Mouse (Mus musculus): Measurements from ENCODE around the gene Kpna7. TPM values are rescaled to one million over a fixed set of nuclear protein-coding genes. Genes with fewer than 3 reads are reported as not detected.

The Kpna7 gene
- polyA plus RNA-seq, 1 experiment from 2014 or later: not detected

DNA sequence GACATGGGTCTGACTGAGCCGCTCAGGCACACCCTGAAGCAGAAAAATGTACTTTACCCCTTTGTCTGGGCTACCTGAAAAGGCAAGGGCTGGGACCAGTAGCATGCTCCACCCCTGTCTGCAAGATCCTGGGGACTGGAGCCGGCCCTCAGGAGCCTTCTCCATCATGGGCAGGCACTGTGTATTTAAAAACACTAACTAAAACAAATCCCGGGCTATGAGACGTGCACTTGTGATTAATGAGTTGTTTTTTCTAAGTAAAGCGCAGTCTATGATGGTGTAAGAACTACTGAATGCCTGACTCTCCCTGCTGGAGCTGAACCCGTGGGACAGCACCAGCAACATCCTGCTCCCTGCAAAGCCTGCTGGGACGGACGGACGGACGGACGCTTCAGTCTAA lies 135.4 kb downstream of the Kpna7 start:
- Histone ChIP-seq H3K27ac (no peak overlapping the region), H3K36me3 (ENCODE audit: inconsistent target) (no peaks in the 10 kb centered on the region), H3K4me3 (ENCODE audit: inconsistent target) (no peak overlapping the region), H3K79me2 (ENCODE audit: inconsistent target) (peaks cover 89% of the 10 kb centered on the region; the same call in 1 of the 2 replicates)
- WGBS (ENCODE audit: missing documents): 89% methylated on average over 11 of the region's 11 CpGs

DNA sequence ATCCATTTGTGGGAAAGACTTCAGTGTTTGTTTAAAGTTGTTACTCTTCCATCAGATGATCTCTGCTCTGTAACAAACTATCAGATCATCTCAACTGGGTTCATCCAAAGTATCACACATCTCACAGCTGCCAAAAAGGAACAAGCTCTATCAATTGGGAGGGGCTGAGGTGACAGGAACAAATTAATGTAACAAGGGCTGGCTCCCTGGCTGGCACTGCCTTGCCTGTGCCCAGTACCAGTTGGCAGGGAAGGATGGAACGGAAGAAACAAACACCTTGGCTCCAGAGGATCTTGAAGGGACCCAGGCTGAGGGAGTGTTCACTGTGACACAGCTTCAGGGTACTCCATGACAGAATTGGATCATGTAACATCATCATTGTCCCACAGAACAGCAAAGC lies 135.8 kb downstream of the Kpna7 start:
- WGBS (ENCODE audit: missing documents): 100% methylated on average over 1 of the region's 1 CpGs

DNA sequence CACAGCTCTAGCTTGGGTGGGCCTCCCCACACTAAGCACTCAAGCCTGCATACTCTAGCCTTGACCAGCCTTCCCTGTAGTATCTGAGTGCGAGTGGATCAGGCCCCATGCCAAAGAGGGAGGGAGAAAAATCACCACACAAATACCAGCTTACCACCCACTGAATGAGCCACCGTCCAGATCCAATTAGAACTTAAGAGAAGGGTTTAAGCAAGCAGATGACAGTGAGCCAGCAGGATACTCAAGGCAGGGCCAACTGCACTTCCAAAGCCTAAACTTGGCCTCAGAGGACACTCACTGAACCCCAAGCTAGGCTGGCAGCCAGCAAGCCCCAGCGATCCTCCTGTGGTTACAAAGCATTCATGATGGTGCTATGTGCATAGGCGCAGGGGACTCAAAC lies 137.8 kb downstream of the Kpna7 start:
- WGBS (ENCODE audit: missing documents): 82% methylated on average over 3 of the region's 4 CpGs

More for the DNA sequence above, 135.8 kb downstream of the Kpna7 start:
- Histone ChIP-seq H3K4me3 (ENCODE audit: inconsistent target) (no peak overlapping the region), H3K79me2 (ENCODE audit: inconsistent target) (peaks cover 86% of the 10 kb centered on the region; the same call in 1 of the 2 replicates), H3K36me3 (ENCODE audit: inconsistent target) (no peaks in the 10 kb centered on the region), H3K27ac (no peak overlapping the region)

DNA sequence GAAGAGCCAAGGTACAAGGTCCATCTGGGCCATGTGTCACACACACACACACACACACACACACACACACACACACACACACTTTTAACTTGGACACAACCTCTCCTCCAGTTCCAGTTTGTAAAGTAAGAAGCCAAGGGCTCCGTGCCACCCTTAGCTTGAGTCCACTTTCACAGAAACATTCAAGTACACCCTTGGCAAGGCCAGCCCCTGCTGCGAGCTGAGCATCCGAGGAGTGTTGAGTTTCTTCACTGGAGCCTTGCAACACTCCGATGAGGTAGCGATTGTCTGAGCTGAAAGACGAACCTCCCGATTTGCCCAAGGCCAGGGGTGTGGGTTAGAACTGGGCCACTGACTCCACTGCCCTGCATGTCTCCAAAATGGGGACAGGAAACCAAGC lies 138.9 kb downstream of the Kpna7 start:
- Histone ChIP-seq H3K36me3 (ENCODE audit: inconsistent target) (no peaks in the 10 kb centered on the region), H3K79me2 (ENCODE audit: inconsistent target) (peaks cover 85% of the 10 kb centered on the region; the same call in 1 of the 2 replicates), H3K27ac (no peak overlapping the region), H3K4me3 (ENCODE audit: inconsistent target) (no peak overlapping the region)
- WGBS (ENCODE audit: missing documents): 93% methylated on average over 7 of the region's 7 CpGs

More for the DNA sequence above, 137.8 kb downstream of the Kpna7 start:
- H3K27ac ChIP-seq: no peak overlapping the region
- H3K79me2 ChIP-seq (ENCODE audit: inconsistent target): peaks cover 85% of the 10 kb centered on the region; the same call in 1 of the 2 replicates
- no peaks in the 10 kb centered on the region for H3K36me3 ChIP-seq (ENCODE audit: inconsistent target)
- no peak overlapping the region for H3K4me3 ChIP-seq (ENCODE audit: inconsistent target)

DNA sequence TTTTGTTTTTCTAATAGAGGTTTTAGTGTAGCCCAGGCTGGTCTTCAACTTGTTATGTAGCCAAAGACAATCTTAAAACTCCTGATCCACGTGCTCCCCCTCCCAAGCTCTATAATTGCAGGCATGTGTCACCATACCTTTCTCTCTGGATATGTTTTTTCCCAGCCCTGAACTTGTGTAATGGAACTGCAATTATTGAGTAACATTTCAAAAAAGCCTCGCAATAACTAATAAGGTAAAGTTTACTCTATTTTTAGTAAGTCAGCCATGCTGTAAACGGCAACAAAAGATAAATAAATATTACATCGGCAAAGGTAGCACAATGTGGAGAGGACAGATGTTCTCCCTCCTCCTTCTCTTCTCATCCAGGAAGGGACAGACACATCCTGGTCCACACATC lies 139.5 kb downstream of the Kpna7 start:
- Histone ChIP-seq H3K4me3 (ENCODE audit: inconsistent target) (no peak overlapping the region), H3K36me3 (ENCODE audit: inconsistent target) (no peaks in the 10 kb centered on the region), H3K79me2 (ENCODE audit: inconsistent target) (peaks cover 85% of the 10 kb centered on the region; the same call in 1 of the 2 replicates), H3K27ac (no peak overlapping the region)
- WGBS (ENCODE audit: missing documents): 78% methylated on average over 4 of the region's 4 CpGs

DNA sequence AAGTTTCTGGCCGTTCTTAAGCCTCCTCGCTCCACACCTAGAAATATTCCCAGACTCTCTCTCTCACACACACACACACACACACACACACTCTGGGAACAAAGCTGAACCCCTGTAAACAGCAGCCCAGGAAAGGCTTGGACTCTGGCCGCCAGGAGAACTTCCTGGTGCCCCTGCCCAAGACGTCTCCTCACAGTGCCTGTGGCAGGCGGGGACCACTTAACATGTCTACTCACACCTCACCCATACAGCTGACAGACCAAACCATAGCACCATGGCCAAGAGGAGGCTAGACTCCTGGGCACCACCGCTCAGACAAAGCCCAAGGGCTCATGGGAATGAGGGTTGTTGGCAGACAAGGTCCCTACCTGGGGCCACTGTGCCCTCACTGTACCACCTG lies 140.5 kb downstream of the Kpna7 start:
- 87% methylated on average over 3 of the region's 6 CpGs for WGBS (ENCODE audit: missing documents)
- Histone ChIP-seq H3K27ac (no peak overlapping the region), H3K4me3 (ENCODE audit: inconsistent target) (no peak overlapping the region), H3K79me2 (ENCODE audit: inconsistent target) (peaks cover 85% of the 10 kb centered on the region; the same call in 1 of the 2 replicates), H3K36me3 (ENCODE audit: inconsistent target) (no peaks in the 10 kb centered on the region)

DNA sequence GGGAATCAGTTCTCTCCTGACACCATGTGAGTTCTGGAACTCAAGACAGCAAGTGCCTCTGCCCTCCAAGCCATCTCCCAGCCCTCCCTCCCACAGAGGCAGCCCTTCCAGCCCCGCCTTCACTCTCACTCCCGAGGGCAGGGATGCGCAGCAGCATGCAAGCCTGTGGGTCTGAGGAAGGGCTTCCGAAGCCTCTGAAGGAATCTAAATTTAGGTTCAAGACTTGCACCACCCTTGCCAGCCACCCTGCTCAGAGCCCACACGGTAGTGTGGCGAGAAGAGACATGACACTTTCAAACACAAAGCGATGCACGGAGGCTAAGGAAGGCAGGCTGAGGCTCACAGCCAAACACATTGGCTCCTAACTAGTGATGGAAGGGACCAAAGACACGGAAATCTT lies 141.4 kb downstream of the Kpna7 start:
- H3K4me3 ChIP-seq (ENCODE audit: inconsistent target): no peak overlapping the region
- H3K27ac ChIP-seq: no peak overlapping the region
- no peaks in the 10 kb centered on the region for H3K36me3 ChIP-seq (ENCODE audit: inconsistent target)
- 86% methylated on average over 9 of the region's 9 CpGs for WGBS (ENCODE audit: missing documents)
- H3K79me2 ChIP-seq (ENCODE audit: inconsistent target): peaks cover 78% of the 10 kb centered on the region; the same call in 1 of the 2 replicates

DNA sequence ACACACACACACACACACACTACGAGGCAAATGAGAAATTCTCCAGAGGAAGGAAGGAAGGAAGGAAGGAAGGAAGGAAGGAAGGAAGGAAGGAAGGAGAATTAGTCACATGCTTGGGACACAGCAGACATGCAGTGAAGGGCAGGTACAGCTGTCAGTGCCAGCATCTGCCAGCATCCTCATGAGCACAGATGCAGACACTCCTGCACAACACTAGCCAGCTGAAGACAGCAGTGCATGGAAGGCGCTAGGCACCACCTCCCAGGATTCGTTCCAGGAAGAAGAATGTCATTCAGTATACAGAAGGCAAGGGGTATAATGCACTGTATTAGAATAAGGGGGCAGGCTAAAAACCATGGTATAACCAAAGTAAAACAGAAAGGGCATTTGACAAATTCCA lies 142.9 kb downstream of the Kpna7 start:
- no peak overlapping the region for H3K4me3 ChIP-seq (ENCODE audit: inconsistent target)
- H3K27ac ChIP-seq: no peak overlapping the region
- no peaks in the 10 kb centered on the region for H3K36me3 ChIP-seq (ENCODE audit: inconsistent target)
- peaks cover 69% of the 10 kb centered on the region; the same call in 1 of the 2 replicates for H3K79me2 ChIP-seq (ENCODE audit: inconsistent target)
- WGBS (ENCODE audit: missing documents): 96% methylated on average over 2 of the region's 3 CpGs

DNA sequence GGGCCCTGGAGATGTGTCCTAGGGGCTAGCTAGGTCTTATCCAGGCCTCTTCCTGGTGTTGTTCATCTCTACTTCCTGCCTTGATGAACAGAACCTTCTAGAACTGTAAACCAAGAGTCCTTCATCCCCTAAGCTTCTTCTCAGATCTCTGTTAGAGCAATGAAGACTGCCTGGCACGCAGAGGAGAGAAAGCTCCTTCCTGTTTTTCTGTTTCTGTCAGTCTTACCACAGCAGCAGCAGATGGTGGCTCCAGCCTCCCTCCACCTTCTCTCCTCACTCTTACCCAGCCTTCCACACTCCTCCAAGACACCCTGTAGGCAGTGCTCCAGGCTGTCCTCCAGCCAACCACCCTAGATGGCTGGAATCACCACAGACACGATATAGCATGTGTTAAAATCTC lies 146.5 kb downstream of the Kpna7 start:
- Histone ChIP-seq H3K36me3 (ENCODE audit: inconsistent target) (no peaks in the 10 kb centered on the region), H3K4me3 (ENCODE audit: inconsistent target) (no peak overlapping the region), H3K79me2 (ENCODE audit: inconsistent target) (peaks cover 64% of the 10 kb centered on the region; the same call in 1 of the 2 replicates), H3K27ac (no peak overlapping the region)
- WGBS (ENCODE audit: missing documents): 15% methylated on average over 2 of the region's 2 CpGs

Other genes with a start within 250 kb of the Kpna7 start
- 11.3 to 16.6 TPM (median 16.6 TPM) in 3 replicates for gene Smurf1, start 118.2 kb downstream of the Kpna7 start, polyA plus RNA-seq (2018)
- gene Gm4871, start 51.3 kb downstream of the Kpna7 start, polyA plus RNA-seq (2018): not detected in 3 replicates
- not detected in 3 replicates for gene 1700018F24Rik, start 41.0 kb downstream of the Kpna7 start, polyA plus RNA-seq (2018)
- 37.0 to 93.9 TPM (median 74.8 TPM) in 3 replicates for gene Arpc1a, start 200 bp downstream of the Kpna7 start, polyA plus RNA-seq (2018)
- gene Arpc1b, start 30.2 kb upstream of the Kpna7 start, polyA plus RNA-seq (2018): 401 to 795 TPM (median 759 TPM) in 3 replicates
- gene Pdap1, start 56.2 kb upstream of the Kpna7 start, polyA plus RNA-seq (2018): 39.1 to 134 TPM (median 69.9 TPM) in 3 replicates
- gene Bud31, start 56.3 kb upstream of the Kpna7 start, polyA plus RNA-seq (2018): 133 to 160 TPM (median 139 TPM) in 3 replicates
- gene Ptcd1, start 83.1 kb upstream of the Kpna7 start, polyA plus RNA-seq (2018): 8.9 to 12.6 TPM (median 9.1 TPM) in 3 replicates
- 12.2 to 17.6 TPM (median 16.5 TPM) in 3 replicates for gene Cpsf4, start 83.2 kb upstream of the Kpna7 start, polyA plus RNA-seq (2018)
- gene Atp5j2, start 108.0 kb upstream of the Kpna7 start, polyA plus RNA-seq (2018): 102 to 214 TPM (median 189 TPM) in 3 replicates
- gene Zkscan14, start 117.8 kb upstream of the Kpna7 start, polyA plus RNA-seq (2018): 5.3 to 8.3 TPM (median 7.4 TPM) in 3 replicates
- 4.0 to 4.8 TPM (median 4.2 TPM) in 3 replicates for gene Zkscan5, start 120.5 kb upstream of the Kpna7 start, polyA plus RNA-seq (2018)
- gene Zfp655, start 147.7 kb upstream of the Kpna7 start, polyA plus RNA-seq (2018): 34.3 to 40.2 TPM (median 37.0 TPM) in 3 replicates
- 8.7 to 9.0 TPM (median 8.9 TPM) in 3 replicates for gene Zscan25, start 196.5 kb upstream of the Kpna7 start, polyA plus RNA-seq (2018)